Mouse (Mus musculus) megakaryocyte progenitor cell, adult 5-6 weeks (primary cell): Measurements from ENCODE around the gene Ccdc65. TPM values are rescaled to one million over a fixed set of nuclear protein-coding genes. Genes with fewer than 3 reads are reported as not detected.

ENCODE experiments used
- ATAC-seq: replicated peaks from 2 replicates; pipeline ENCODE4 v1.8.0; 2016; ENCODE audit warnings: mild to moderate bottlenecking, moderate TSS enrichment, inconsistent platforms; ENCODE audit not compliant: poor library complexity
- total RNA-seq, 2 experiments: library from RNA; stranded (forward) in 1 of 2; stranded (reverse) in 1 of 2; fragments of 157-497, 149-512 nt in 1 of 2; fragments of 200-1000 nt in 1 of 2; gene quantifications; 2 replicates each; pipeline versions ENCODE4 v1.2.3 to v1.2.4; 2015 to 2017

The Ccdc65 gene
- not detected in 2 replicates for total RNA-seq (2015)
- total RNA-seq (2017): not detected in 2 replicates

GRCm38 (mm10) chr15:98707766-98708372 is at the start of gene Ccdc65:
Gene Ccdc65, plus strand, starts transcription at chr15:98708207.
- peak; percentile 100 for ATAC-seq

GRCm38 (mm10) chr15:98662198-98662566 is 45.8 kb upstream of the Ccdc65 start:
- ATAC-seq: peak; percentile 47

DNA sequence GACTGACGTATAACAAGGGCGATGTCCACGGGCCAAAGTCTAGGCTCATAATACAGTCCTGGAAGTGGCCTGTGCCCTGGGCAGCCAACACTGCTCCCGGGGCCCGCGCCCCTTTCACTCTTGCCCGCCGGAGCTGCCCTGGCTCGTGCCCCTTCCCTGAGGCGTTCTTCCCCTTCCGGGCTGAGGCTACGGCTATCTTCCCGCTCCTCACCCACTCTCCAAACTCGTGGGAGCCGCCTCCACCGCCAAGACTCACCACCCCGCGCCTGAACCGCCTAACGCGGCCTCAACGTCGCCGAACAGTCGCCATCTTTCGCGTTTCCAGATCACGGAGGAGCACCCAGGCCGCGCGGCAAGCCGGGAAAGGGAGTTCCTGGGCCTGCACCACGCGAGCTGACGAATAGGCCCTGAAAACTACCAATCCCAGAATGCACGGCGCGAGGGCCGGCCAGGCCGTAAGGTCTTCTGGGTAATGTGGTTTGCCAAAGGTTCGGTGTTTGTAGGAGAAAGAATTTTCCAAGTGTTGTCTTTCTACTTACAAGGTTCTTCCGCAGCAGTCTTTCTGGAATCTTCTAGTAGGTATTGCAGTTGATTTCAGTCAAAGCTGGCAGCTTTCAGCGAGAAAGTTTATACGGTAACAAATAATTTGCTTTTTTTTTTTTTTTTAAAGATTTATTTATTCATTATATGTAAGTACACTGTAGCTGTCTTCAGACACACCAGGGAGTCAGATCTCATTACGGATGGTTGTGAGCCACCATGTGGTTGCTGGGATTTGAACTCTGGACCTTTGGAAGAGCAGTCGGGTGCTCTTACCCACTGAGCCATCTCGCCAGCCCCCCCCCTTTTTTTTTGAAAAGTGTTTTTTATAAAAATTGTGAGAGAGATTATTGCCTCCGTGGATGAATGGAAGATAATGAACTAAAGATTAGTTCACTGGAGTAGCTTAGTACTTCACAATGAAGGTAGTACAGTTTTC is 45.2 kb upstream of the Ccdc65 start, which contains the start of gene Ddx23:
Gene Ddx23 (minus strand): TSS at position 328 of the 979 bp plus-strand sequence.
- ATAC-seq: peak; percentile 96

DNA sequence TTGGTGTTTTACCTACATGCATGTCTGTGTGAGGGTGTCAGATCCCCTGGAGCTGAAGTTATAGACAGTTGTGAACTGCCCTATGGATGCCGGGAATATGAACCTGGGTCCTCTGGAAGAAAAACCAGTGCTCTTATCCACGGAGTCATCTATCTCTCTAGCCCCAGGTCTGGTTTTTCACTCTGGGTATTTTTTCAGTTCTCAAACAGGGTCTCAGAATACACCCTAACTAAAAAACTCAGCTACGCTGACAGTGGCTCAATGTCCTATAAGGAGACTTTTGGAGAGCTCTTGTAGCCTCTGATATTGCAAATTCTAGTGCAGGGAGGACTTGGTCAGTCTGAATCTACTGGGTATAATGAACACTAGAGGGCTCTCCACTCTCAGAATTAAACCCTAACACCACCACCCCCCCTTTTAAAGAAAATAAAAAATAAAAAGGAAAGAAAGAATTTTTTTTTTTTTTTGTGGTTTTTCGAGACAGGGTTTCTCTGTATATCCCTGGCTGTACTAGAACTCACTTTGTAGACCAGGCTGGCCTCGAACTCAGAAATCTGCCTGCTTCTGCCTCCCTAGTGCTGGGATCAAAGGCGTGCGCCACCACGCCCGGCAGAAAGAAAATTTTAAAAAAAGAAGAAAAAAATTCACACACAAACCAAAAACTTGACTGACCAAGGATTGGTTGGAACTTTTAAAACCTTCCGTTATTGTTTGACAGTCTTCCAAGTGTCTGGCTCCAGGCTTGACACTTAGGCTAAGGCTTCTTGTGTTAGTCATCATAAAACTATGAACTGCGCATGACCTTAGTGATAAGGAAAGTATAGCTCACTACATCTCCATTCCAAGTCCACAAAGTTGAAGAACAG is 43.7 kb upstream of the Ccdc65 start:
- ATAC-seq: 0 out of 2 replicates have a peak, but pooled peaks have one; percentile 27

GRCm38 (mm10) chr15:98672592-98672991 is 35.4 kb upstream of the Ccdc65 start:
- ATAC-seq: peak; percentile 34

DNA sequence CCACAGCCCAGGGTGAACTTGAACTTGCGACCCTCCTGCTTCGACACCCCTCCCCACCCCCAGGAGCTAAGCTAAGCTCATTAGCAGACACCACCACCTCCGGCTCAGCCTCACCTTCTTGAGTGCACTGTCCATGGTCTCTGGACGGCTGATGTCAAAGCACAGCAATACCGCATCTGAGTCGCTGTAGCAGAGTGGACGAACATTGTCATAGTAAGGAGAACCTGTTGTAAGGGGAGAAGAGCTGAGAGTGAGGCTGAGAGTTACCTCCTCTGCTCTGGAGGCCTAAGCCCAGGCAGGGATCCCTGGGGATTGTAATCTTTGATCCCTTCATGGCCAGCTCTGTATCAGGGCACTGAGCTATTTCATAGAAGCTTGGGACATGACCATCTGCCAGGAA is 34.3 kb upstream of the Ccdc65 start:
- ATAC-seq: no peak

- ATAC-seq: no peak
These were observed 33.6 kb upstream of the Ccdc65 start for GRCm38 (mm10) chr15:98674284-98674993.

- no peak for ATAC-seq
These were observed 32.9 kb upstream of the Ccdc65 start for GRCm38 (mm10) chr15:98674994-98675545.

- ATAC-seq: no peak
These were observed 32.3 kb upstream of the Ccdc65 start for GRCm38 (mm10) chr15:98675634-98676250.

GRCm38 (mm10) chr15:98676471-98676870 is 31.5 kb upstream of the Ccdc65 start:
- ATAC-seq: no peak

GRCm38 (mm10) chr15:98676940-98677728 is 30.9 kb upstream of the Ccdc65 start, which contains the start of gene Rnd1:
Gene Rnd1, minus strand, starts transcription at chr15:98677461.
- peak; percentile 97 for ATAC-seq

DNA sequence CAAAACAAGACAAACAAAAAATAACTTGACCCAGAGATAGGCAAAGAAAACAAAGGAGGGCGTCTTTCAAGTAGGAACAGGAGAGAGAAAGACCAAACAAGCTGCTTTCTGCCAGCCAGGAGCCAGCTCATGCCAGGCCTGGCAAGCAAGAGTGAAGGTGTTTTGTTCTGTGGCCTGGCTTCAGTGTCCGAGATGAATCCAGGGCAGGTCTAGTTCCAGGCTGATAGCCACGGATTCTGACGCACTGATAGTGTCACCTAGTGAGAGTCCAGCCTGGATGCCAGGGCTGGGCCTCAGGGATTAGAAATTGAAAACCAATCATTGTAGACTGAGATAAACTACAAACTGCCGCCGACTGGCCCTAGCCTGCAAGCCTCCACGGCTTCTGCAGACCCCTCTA is 30.0 kb upstream of the Ccdc65 start:
- no peak for ATAC-seq

DNA sequence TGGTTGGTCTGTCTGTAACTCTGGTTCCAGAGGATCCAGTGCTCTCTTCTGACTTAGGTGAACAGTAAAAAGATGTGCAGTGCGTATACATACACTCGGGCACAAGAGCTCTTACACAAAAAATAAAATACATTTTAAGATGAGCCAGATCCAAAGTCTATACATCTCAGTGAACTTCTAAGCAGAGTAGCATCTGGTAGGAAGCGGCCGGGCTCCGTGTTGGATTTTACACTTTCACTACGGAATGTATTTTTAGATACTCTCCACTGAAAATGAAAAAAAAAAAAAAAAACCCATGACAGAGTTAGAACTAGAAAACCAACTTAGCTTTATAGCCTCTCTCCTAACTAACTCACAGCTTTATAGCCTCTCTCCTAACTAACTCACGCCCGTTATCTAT is 27.3 kb upstream of the Ccdc65 start:
- ATAC-seq: no peak

DNA sequence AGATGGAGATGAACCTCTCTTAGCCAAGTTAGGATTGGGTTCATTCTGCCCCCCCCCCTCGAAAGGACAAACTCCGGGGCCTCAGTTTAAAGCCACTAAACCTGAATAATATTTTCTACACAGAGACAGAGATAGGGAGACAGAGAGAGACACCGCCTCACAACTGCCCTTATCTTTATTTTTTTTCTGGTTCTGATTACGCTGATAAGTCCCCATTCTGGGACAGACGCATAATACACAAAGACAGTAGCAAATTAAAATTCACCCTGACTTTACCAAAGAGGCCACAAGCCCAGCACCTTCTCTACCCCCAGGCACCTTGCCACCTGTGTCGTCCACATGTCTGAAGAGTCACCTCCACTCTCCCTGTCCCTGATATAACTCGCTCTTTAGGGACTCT is 26.4 kb upstream of the Ccdc65 start:
- no peak for ATAC-seq

DNA sequence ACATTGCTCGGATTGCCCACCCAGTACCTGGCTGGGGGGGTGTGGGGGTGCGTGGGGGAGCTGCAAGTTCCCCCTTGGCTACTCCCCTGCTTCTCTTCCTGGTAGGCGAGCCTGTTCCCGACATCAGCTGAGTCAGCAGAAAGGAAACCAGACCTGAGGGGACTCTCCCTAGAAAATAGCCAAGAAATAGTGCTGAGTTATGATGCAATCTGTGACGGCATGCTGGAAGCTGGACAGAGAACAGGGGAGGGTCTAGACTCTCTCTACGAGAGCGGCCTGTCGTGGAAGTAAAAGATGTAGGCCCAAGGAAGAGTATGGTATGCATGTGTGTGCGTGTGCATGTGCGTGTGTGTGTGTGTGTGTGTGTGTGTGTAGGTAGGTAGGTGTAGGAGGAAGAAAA is 24.8 kb upstream of the Ccdc65 start:
- peak; percentile 68 for ATAC-seq

GRCm38 (mm10) chr15:98683746-98684145 is 24.3 kb upstream of the Ccdc65 start:
- ATAC-seq: peak; percentile 60

DNA sequence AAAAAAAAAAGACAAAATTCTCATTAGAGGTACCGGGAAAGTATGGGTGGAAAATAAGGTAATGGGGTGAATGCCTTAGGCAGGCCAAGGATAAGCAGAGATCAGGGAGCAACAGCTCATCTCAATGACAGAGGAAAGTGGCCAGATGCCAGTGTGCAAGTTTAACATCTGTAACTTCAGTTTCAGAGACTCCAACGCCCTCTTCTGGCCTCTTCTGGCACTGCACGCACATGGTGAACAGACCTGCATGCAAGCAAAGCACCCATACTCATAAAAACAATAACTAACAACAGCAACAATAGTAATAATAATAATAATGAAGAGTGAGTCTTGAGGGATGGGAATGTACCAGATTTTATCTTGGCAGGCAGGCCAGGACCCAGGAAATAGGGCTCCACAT is 22.1 kb upstream of the Ccdc65 start:
- ATAC-seq: no peak

DNA sequence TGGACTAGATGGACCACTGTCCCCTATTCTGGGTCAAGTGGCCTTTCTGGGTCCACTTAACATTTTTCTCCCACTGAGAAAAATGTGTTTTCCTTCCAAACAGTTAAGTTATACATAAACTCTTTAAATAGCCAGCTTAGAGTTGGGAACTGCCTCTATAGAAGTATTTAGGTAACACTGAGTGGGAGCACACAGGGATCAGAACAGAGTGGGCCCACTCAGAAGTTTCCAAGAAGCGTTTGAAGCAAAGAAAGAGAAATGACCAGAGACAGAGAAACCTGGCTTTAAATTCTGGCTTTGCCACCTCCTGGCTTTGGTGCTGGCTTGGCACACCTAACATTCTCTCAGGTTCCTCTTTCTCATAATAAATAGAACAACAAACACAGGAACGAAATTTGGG is 18.3 kb upstream of the Ccdc65 start:
- no peak for ATAC-seq
